Mouse (Mus musculus): Measurements from ENCODE around the gene Swi5. TPM values are rescaled to one million over a fixed set of nuclear protein-coding genes. Genes with fewer than 3 reads are reported as not detected.
"Not testable (repeated sequence)": the region's sequence is repeated elsewhere in the genome, so short reads cannot be mapped to it uniquely, and the experiment has no call there.

The Swi5 gene
- total and polyA plus RNA-seq, 2 experiments from 2014 or later: 375 to 463 TPM

- H3K27ac ChIP-seq (ENCODE audit: low read depth, low read length): no peak overlapping the region
- no peak overlapping the region for H3K4me2 ChIP-seq (ENCODE audit: low read depth, low read length, poor library complexity, severe bottlenecking)
- H3K9me3 ChIP-seq (ENCODE audit: low read length): no peaks in the 10 kb centered on the region
- WGBS: 89% methylated on average over 4 of the region's 4 CpGs
- peaks cover 60% of the 10 kb centered on the region for H3K36me3 ChIP-seq (ENCODE audit: insufficient read depth, low read length)
- TF ChIP-seq CTCF (IDR thresholded peaks at IDR 0.05): no peak
- H3K9ac ChIP-seq (replicated peaks; ENCODE audit: low read length, poor library complexity, severe bottlenecking): no peak overlapping the region
- no peak overlapping the region for H3K4me3 ChIP-seq (ENCODE audit: low read depth, low read length)
- ATAC-seq (ENCODE audit: low FRiP score): no peak
- no peaks in the 10 kb centered on the region for H3K27me3 ChIP-seq (ENCODE audit: insufficient read depth, low read length)
- H3K4me1 ChIP-seq (ENCODE audit: insufficient read depth, low read length): no peaks in the 10 kb centered on the region
- DNase-seq (ENCODE audit: low spot score): no peak
Measured at GRCm38 (mm10) chr2:32299469-32299868, 11.6 kb upstream of the Swi5 start.

- 87% methylated on average over 2 of the region's 2 CpGs for WGBS
- peaks cover 48% of the 10 kb centered on the region for H3K36me3 ChIP-seq (ENCODE audit: insufficient read depth, low read length)
- not testable (repeated sequence) for H3K27ac ChIP-seq (ENCODE audit: low read depth, low read length)
Measured at GRCm38 (mm10) chr2:32295842-32296241, 8.0 kb upstream of the Swi5 start.

GRCm38 (mm10) chr2:32295285-32295684, 7.4 kb upstream of the Swi5 start:
- Histone ChIP-seq H3K36me3 (ENCODE audit: insufficient read depth, low read length) (peaks cover 48% of the 10 kb centered on the region), H3K9me3 (ENCODE audit: low read length) (no peaks in the 10 kb centered on the region), H3K4me2 (ENCODE audit: low read depth, low read length, poor library complexity, severe bottlenecking) (no peak overlapping the region), H3K9ac (replicated peaks; ENCODE audit: low read length, poor library complexity, severe bottlenecking) (no peak overlapping the region), H3K4me1 (ENCODE audit: insufficient read depth, low read length) (no peaks in the 10 kb centered on the region), H3K27ac (ENCODE audit: low read depth, low read length) (no peak overlapping the region), H3K4me3 (ENCODE audit: low read depth, low read length) (no peak overlapping the region), H3K27me3 (ENCODE audit: insufficient read depth, low read length) (no peaks in the 10 kb centered on the region)
- ATAC-seq (ENCODE audit: low FRiP score): no peak
- no peak for TF ChIP-seq CTCF (IDR thresholded peaks at IDR 0.05)
- WGBS: 90% methylated on average over 3 of the region's 3 CpGs
- no peak for DNase-seq (ENCODE audit: low spot score)

More at GRCm38 (mm10) chr2:32295842-32296241, 8.0 kb upstream of the Swi5 start:
- not testable (repeated sequence) for DNase-seq (ENCODE audit: low spot score); H3K4me2 ChIP-seq (ENCODE audit: low read depth, low read length, poor library complexity, severe bottlenecking); H3K4me3 ChIP-seq (ENCODE audit: low read depth, low read length); H3K9me3 ChIP-seq (ENCODE audit: low read length); H3K9ac ChIP-seq (replicated peaks; ENCODE audit: low read length, poor library complexity, severe bottlenecking); ATAC-seq (ENCODE audit: low FRiP score); H3K4me1 ChIP-seq (ENCODE audit: insufficient read depth, low read length); H3K27me3 ChIP-seq (ENCODE audit: insufficient read depth, low read length)

- peaks cover 1% of the 10 kb centered on the region; the same call in 1 of the 2 replicates for H3K4me1 ChIP-seq (ENCODE audit: insufficient read depth, low read length)
- no peak for TF ChIP-seq CTCF (IDR thresholded peaks at IDR 0.05)
- H3K4me2 ChIP-seq (ENCODE audit: low read depth, low read length, poor library complexity, severe bottlenecking): no peak overlapping the region
- no peak overlapping the region for H3K27ac ChIP-seq (ENCODE audit: low read depth, low read length)
- H3K36me3 ChIP-seq (ENCODE audit: insufficient read depth, low read length): peaks cover 38% of the 10 kb centered on the region
- no peak for DNase-seq (ENCODE audit: low spot score)
- H3K27me3 ChIP-seq (ENCODE audit: insufficient read depth, low read length): no peaks in the 10 kb centered on the region
- no peak overlapping the region for H3K9ac ChIP-seq (replicated peaks; ENCODE audit: low read length, poor library complexity, severe bottlenecking)
- H3K4me3 ChIP-seq (ENCODE audit: low read depth, low read length): no peak overlapping the region
- WGBS: 83% methylated on average over 8 of the region's 8 CpGs
- no peak for ATAC-seq (ENCODE audit: low FRiP score)
- no peaks in the 10 kb centered on the region for H3K9me3 ChIP-seq (ENCODE audit: low read length)
Measured at GRCm38 (mm10) chr2:32294348-32294747, 6.5 kb upstream of the Swi5 start.

GRCm38 (mm10) chr2:32289578-32289977, 1.7 kb upstream of the Swi5 start:
- ATAC-seq (ENCODE audit: low FRiP score): no peak
- Histone ChIP-seq H3K9me3 (ENCODE audit: low read length) (no peaks in the 10 kb centered on the region), H3K27ac (ENCODE audit: low read depth, low read length) (no peak overlapping the region), H3K27me3 (ENCODE audit: insufficient read depth, low read length) (no peaks in the 10 kb centered on the region), H3K4me3 (ENCODE audit: low read depth, low read length) (no peak overlapping the region; the same call in 1 of the 2 replicates), H3K36me3 (ENCODE audit: insufficient read depth, low read length) (peaks cover 18% of the 10 kb centered on the region), H3K9ac (replicated peaks; ENCODE audit: low read length, poor library complexity, severe bottlenecking) (no peak overlapping the region), H3K4me2 (ENCODE audit: low read depth, low read length, poor library complexity, severe bottlenecking) (peak overlapping the region; percentile 73), H3K4me1 (ENCODE audit: insufficient read depth, low read length) (peaks cover 11% of the 10 kb centered on the region; the same call in 1 of the 2 replicates)
- TF ChIP-seq CTCF (IDR thresholded peaks at IDR 0.05): peak; percentile 71
- peak; percentile 37 for DNase-seq (ENCODE audit: low spot score)

- DNase-seq (ENCODE audit: low spot score): peak; percentile 26
- peak overlapping the region; percentile 67 for H3K27ac ChIP-seq (ENCODE audit: low read depth, low read length)
- WGBS: 1% methylated on average over 28 of the region's 29 CpGs
- H3K27me3 ChIP-seq (ENCODE audit: insufficient read depth, low read length): no peaks in the 10 kb centered on the region
- H3K4me1 ChIP-seq (ENCODE audit: insufficient read depth, low read length): peaks cover 11% of the 10 kb centered on the region; the same call in 1 of the 2 replicates
- H3K9me3 ChIP-seq (ENCODE audit: low read length): no peaks in the 10 kb centered on the region
- peak overlapping the region; percentile 77 for H3K4me3 ChIP-seq (ENCODE audit: low read depth, low read length)
- H3K4me2 ChIP-seq (ENCODE audit: low read depth, low read length, poor library complexity, severe bottlenecking): peak overlapping the region; percentile 73
- peaks cover 18% of the 10 kb centered on the region for H3K36me3 ChIP-seq (ENCODE audit: insufficient read depth, low read length)
- H3K9ac ChIP-seq (replicated peaks; ENCODE audit: low read length, poor library complexity, severe bottlenecking): peak overlapping the region; percentile 93
- ATAC-seq (ENCODE audit: low FRiP score): peak; percentile 59
- no peak for TF ChIP-seq CTCF (IDR thresholded peaks at IDR 0.05)
Measured at GRCm38 (mm10) chr2:32288371-32288931, 576 bp upstream of the Swi5 start.

Data from midbrain, postnatal 0 days (tissue).